Mouse (Mus musculus) ZHBTc4 (cell line): Measurements from ENCODE around the gene Adgrl2.

Source experiments
- DNase-seq: peaks from one replicate; pipeline ENCODE4 v3.0.0-alpha.2; 2011; ENCODE audit warnings: low read depth, low spot score

The Adgrl2 gene

GRCm38 (mm10) chr3:148832001-148832400, 158.4 kb downstream of the Adgrl2 start:
- DNase-seq, result no peak

DNA sequence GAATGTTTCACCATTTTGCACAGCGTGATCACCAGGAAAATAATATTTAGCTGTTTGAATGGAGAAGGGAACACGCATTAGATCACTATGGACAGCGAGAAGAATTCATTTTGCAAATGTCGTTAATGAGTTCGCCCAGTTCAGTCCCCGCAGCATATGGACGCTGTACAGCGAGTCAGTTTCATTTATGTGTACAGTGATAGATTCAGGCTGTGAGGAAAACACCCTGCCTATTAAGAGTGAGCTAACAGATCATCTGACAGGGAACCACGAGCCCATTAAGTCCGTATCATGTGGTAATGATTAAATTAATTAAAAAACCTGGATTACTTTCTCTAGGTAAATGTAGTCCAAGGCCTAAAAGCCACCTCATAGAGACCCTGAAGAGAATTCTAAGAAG, 161.8 kb downstream of the Adgrl2 start:
- DNase-seq, result no peak

DNA sequence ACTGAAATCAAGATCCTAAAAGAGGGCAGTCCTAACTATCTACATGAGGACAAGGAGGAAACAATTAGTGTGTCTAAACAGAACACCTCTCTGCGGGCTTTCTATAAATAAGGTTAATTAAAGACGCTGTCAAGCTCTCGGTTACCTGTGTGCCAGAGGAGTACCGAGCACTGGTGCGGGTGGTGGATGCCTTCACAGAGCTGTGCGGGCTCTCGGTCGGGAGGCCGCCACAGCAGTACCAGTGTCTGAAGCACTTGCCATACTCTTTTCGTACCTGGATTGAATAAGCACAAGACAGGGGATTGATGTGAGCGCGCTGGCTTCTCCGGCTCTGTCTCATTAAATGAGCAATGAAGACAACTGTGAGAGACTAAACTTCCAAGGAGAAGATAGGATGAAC, 166.8 kb downstream of the Adgrl2 start:
- no peak for DNase-seq

GRCm38 (mm10) chr3:148821632-148822031, 168.7 kb downstream of the Adgrl2 start:
- no peak for DNase-seq

- peak; percentile 22 for DNase-seq
Observed at GRCm38 (mm10) chr3:148819323-148820046, 170.9 kb downstream of the Adgrl2 start.

DNA sequence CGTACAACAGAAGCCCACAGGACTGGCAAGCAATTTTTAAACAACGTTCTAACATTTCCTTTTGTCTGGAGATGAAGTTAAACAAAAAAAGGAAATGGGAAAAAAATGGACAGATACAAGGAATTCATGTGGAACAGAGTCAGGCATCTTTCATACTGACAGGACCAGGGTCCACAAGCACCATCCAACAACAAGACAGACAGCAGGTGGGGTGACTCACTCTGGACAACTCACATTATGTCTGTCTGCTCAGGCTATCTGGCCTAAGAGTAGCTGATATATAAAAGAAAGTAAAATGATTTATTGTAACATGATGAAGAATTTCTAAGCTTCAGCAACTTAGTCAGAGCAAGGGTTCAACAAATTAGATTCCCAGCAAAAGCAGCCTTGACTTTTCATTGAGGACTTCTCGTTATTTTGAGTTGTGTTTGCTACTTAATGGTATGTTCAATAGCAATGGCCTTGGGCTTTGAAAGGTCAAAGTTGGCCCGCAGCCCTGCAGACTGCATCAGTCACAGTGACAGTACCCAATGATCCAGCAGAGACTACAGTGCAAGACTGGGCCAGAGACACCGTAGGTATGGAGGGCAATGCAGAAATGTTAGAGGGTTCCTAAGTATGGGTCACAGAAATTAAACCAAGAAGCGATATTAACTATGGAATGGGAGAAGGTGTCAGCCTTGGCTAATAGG, 171.8 kb downstream of the Adgrl2 start:
- DNase-seq, result no peak

GRCm38 (mm10) chr3:148817491-148817890, 172.9 kb downstream of the Adgrl2 start:
- peak; percentile 65 for DNase-seq

GRCm38 (mm10) chr3:148813121-148813520, 177.2 kb downstream of the Adgrl2 start:
- no peak for DNase-seq

DNA sequence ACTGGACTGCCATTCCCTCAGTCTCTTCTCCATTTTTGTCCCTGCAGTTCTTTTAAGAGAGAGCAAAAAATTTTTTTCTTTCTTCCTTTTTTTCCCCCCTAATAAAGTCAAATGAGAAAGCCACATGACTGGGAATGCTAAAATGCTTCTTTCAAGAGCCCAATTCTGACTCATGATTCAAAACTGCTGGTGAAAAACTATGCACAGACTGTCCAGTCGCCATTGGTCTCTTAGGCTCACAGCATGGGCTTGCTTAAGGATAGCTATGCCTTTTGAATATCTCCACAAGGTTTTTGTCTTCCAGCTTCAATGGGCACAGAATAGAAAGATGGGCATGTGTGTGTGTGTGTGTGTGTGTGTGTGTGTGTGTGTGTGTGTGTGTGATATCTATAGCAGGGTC, 178.3 kb downstream of the Adgrl2 start:
- no peak for DNase-seq

DNA sequence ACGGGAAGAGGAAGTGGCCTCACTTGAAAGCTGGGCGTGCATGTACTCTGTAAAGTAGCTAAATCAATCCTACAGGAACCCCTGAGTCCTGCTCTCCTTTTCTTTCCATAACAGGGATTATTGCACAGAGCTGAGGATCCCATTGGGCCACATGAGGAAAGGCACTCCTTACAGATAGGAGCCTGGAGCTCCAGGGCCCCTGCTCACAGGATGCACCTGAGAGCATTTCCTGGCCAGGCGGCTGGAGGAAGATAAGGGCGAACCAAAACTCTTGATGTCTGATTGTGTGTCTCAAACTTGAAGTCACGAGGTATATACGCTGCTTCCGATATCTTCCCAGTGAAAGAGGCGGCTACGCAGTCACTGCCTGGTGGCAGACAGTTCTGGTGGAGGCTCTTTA, 183.4 kb downstream of the Adgrl2 start:
- no peak for DNase-seq

- DNase-seq, result peak; percentile 34
Observed at GRCm38 (mm10) chr3:148793286-148793913, 197.0 kb downstream of the Adgrl2 start.

- no peak for DNase-seq
Observed at GRCm38 (mm10) chr3:148770310-148770709, 220.0 kb downstream of the Adgrl2 start.
